In the genomic region with DNA sequence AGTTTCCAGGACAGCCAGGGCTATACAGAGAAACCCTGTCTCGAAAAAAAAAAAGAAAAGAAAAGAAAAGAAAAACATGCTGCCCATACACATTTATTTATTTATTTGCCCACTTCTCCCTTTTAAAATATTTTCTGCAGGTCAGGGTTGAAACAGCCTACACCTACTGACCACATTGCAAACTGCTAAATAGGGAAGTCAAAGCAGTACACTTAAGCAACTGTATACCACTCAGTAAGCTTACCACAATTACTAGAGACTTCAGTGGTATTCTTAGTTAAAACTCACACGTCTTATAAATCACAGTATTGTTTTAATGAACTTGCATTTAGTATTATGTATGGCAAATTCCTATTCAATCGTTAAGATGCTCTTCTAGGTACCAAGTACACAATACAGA, we compare ENCODE assay signal across 26 mouse cellular contexts.
"Had no signal": no experiment of that assay in that cellular context is flagged by ENCODE, and none has a peak within 500 bp of the region (broad histone marks: within the 10 kb centered on the region; RNA-seq: fewer than 3 reads in every experiment).

No protein-coding gene starts in this region.

- H3K27me3 ChIP-seq: kidney, embryonic 15.5 days; limb, embryonic 12.5 days; limb, embryonic 15.5 days; liver, embryonic 12.5 days; liver, embryonic 15.5 days; lung, embryonic 15.5 days; midbrain, embryonic 13.5 days; neural tube, embryonic 12.5 days; neural tube, embryonic 15.5 days; stomach, embryonic 15.5 days had no signal

- ATAC-seq: liver, embryonic 12.5 days; midbrain, embryonic 13.5 days; midbrain, embryonic 16.5 days had no signal

- H3K4me3 ChIP-seq: kidney, embryonic 15.5 days; left cerebral cortex, adult 2 months; limb, embryonic 15.5 days; liver, embryonic 12.5 days; lung, embryonic 15.5 days; midbrain, embryonic 10.5 days; midbrain, embryonic 13.5 days; neural tube, embryonic 12.5 days; neural tube, embryonic 15.5 days; stomach, embryonic 15.5 days had no signal

- H3K27ac ChIP-seq: kidney, embryonic 15.5 days; left cerebral cortex, adult 2 months; limb, embryonic 15.5 days; liver, embryonic 12.5 days; liver, embryonic 15.5 days; lung, embryonic 15.5 days; midbrain, embryonic 10.5 days; midbrain, embryonic 13.5 days; neural tube, embryonic 12.5 days; neural tube, embryonic 15.5 days; stomach, embryonic 15.5 days had no signal

- DNase-seq: kidney, adult 11 months; kidney, adult 8-10 months; kidney, postnatal 10 days; kidney, postnatal 36 days; layer of hippocampus, postnatal 36 days; left cerebral cortex, postnatal 4 days; lung, adult 18-20 months; lung, postnatal 10 days; lung, postnatal 36 days; right cerebral cortex, adult 18-20 months; right cerebral cortex, postnatal 14 days; right cerebral cortex, postnatal 4 days; thymus, postnatal 36 days had no signal

- H3K36me3 ChIP-seq: kidney, embryonic 15.5 days; limb, embryonic 12.5 days; limb, embryonic 15.5 days; lung, embryonic 15.5 days; midbrain, embryonic 13.5 days; neural tube, embryonic 12.5 days; neural tube, embryonic 15.5 days; stomach, embryonic 15.5 days had no signal

- H3K9me3 ChIP-seq: kidney, embryonic 15.5 days; limb, embryonic 12.5 days; limb, embryonic 15.5 days; liver, embryonic 12.5 days; liver, embryonic 15.5 days; lung, embryonic 15.5 days; midbrain, embryonic 10.5 days; midbrain, embryonic 13.5 days; neural tube, embryonic 12.5 days; neural tube, embryonic 15.5 days; stomach, embryonic 15.5 days had no signal

- H3K9ac ChIP-seq: kidney, embryonic 15.5 days; limb, embryonic 12.5 days; limb, embryonic 15.5 days; liver, embryonic 15.5 days; lung, embryonic 15.5 days; midbrain, embryonic 13.5 days; neural tube, embryonic 12.5 days; neural tube, embryonic 15.5 days; stomach, embryonic 15.5 days had no signal
